11 mouse cellular contexts compared by ENCODE assay signal in genomic region chr4:41679291-41679690, GRCm38 (mm10). TPM values are rescaled to one million over a fixed set of nuclear protein-coding genes. Genes with fewer than 3 reads are reported as not detected.
DNase-seq lines count a peak whose midpoint lies in the region; ATAC-seq and TF ChIP-seq lines count a peak whose summit lies in the region.
"Had no signal": no experiment of that assay in that cellular context is flagged by ENCODE, and none has a peak within 500 bp of the region (broad histone marks: within the 10 kb centered on the region; RNA-seq: fewer than 3 reads in every experiment).

No protein-coding gene starts in this region.

- TF ChIP-seq CTCF in lung, adult 2 months (IDR thresholded peaks at IDR 0.05; ENCODE audit: insufficient read depth, low read length): no peak

- H3K4me2 ChIP-seq in heart, embryonic 12.5 days: no peak overlapping the region
- H3K4me2 ChIP-seq in lung, embryonic 15.5 days: no peak overlapping the region
- H3K4me2 ChIP-seq in forebrain, embryonic 15.5 days (replicated peaks): no peak overlapping the region
- H3K4me2 ChIP-seq in neural tube, embryonic 15.5 days: no peak overlapping the region
- H3K4me2 ChIP-seq: heart, embryonic 15.5 days had no signal

- TF ChIP-seq POLR2A in lung, adult 2 months (IDR thresholded peaks at IDR 0.05; ENCODE audit: borderline replicate concordance, extremely low read depth, low read depth, low read length): no peak

- peak; percentile 46 for ATAC-seq in heart, embryonic 12.5 days (ENCODE audit: insufficient number of reproducible peaks, low FRiP score)
- 0 out of 2 replicates have a peak, but pooled peaks have one; percentile 32 for ATAC-seq in lung, embryonic 15.5 days (ENCODE audit: borderline replicate concordance, extremely low read depth, low FRiP score, low TSS enrichment)
- no peak for ATAC-seq in forebrain, embryonic 15.5 days (replicated peaks)
- no peak for ATAC-seq in neural tube, embryonic 15.5 days (ENCODE audit: low FRiP score)
- ATAC-seq in erythroblast, adult 5-6 weeks (replicated peaks; ENCODE audit: low FRiP score, poor library complexity, severe bottlenecking): no peak

- DNase-seq in heart, adult 8-10 months (ENCODE audit: low spot score): no peak
- DNase-seq in lung, adult 2 months: no peak
- DNase-seq: right cerebral cortex, postnatal 25 days had no signal

- H3K9ac ChIP-seq in heart, embryonic 12.5 days: peak overlapping the region; percentile 52; the same call in 1 of the 2 replicates
- no peak overlapping the region for H3K9ac ChIP-seq in lung, embryonic 15.5 days
- H3K9ac ChIP-seq in forebrain, embryonic 15.5 days (replicated peaks): no peak overlapping the region
- no peak overlapping the region for H3K9ac ChIP-seq in neural tube, embryonic 15.5 days (replicated peaks)
- H3K9ac ChIP-seq: heart, embryonic 15.5 days; liver, embryonic 14.5 days had no signal

- H3K4me1 ChIP-seq in heart, embryonic 12.5 days (replicated peaks): peaks cover 67% of the 10 kb centered on the region
- H3K4me1 ChIP-seq in lung, embryonic 15.5 days: peaks cover 53% of the 10 kb centered on the region
- H3K4me1 ChIP-seq in lung, adult 2 months (ENCODE audit: control insufficient read depth, insufficient read depth, low read length): no peaks in the 10 kb centered on the region
- peaks cover 82% of the 10 kb centered on the region for H3K4me1 ChIP-seq in forebrain, embryonic 15.5 days
- peaks cover 73% of the 10 kb centered on the region for H3K4me1 ChIP-seq in neural tube, embryonic 15.5 days

- no peaks in the 10 kb centered on the region for H3K36me3 ChIP-seq in heart, embryonic 12.5 days
- H3K36me3 ChIP-seq in lung, embryonic 15.5 days: no peaks in the 10 kb centered on the region
- no peaks in the 10 kb centered on the region for H3K36me3 ChIP-seq in forebrain, embryonic 15.5 days
- H3K36me3 ChIP-seq in neural tube, embryonic 15.5 days: no peaks in the 10 kb centered on the region
- H3K36me3 ChIP-seq: heart, embryonic 15.5 days had no signal

- no peak overlapping the region for H3K4me3 ChIP-seq in heart, embryonic 12.5 days
- no peak overlapping the region for H3K4me3 ChIP-seq in lung, embryonic 15.5 days
- no peak overlapping the region for H3K4me3 ChIP-seq in lung, adult 2 months (replicated peaks; ENCODE audit: extremely low read depth, low read depth, low read length)
- no peak overlapping the region for H3K4me3 ChIP-seq in forebrain, embryonic 15.5 days
- no peak overlapping the region for H3K4me3 ChIP-seq in neural tube, embryonic 15.5 days (replicated peaks)
- H3K4me3 ChIP-seq: heart, embryonic 15.5 days had no signal

- peaks cover 29% of the 10 kb centered on the region for H3K27me3 ChIP-seq in heart, embryonic 12.5 days (replicated peaks)
- 0 out of 2 replicates have a peak, but pooled peaks cover 5% of the 10 kb centered on the region for H3K27me3 ChIP-seq in lung, embryonic 15.5 days
- no peaks in the 10 kb centered on the region for H3K27me3 ChIP-seq in forebrain, embryonic 15.5 days
- H3K27me3 ChIP-seq in neural tube, embryonic 15.5 days (replicated peaks): no peaks in the 10 kb centered on the region

- no peak overlapping the region; the same call in 1 of the 2 replicates for H3K27ac ChIP-seq in heart, embryonic 12.5 days (ENCODE audit: poor library complexity, severe bottlenecking)
- no peak overlapping the region for H3K27ac ChIP-seq in lung, embryonic 15.5 days
- 0 out of 2 replicates have a peak overlapping the region, but pooled peaks have one; percentile 8 for H3K27ac ChIP-seq in forebrain, embryonic 15.5 days (replicated peaks)
- peak overlapping the region; percentile 54 for H3K27ac ChIP-seq in neural tube, embryonic 15.5 days (replicated peaks)
- H3K27ac ChIP-seq: heart, embryonic 15.5 days; liver, embryonic 14.5 days had no signal

- no peaks in the 10 kb centered on the region for H3K9me3 ChIP-seq in heart, embryonic 12.5 days (replicated peaks)
- no peaks in the 10 kb centered on the region for H3K9me3 ChIP-seq in lung, embryonic 15.5 days
- H3K9me3 ChIP-seq in forebrain, embryonic 15.5 days: no peaks in the 10 kb centered on the region
- no peaks in the 10 kb centered on the region for H3K9me3 ChIP-seq in neural tube, embryonic 15.5 days (replicated peaks)
- H3K9me3 ChIP-seq: heart, embryonic 15.5 days had no signal

- WGBS in heart, embryonic 12.5 days: no CpG with 5 or more reads among the region's 2 CpGs
- 50% methylated on average over 1 of the region's 2 CpGs for WGBS in lung, embryonic 15.5 days
- WGBS in lung, adult 2 months: 44% methylated on average over 2 of the region's 2 CpGs
- WGBS in forebrain, embryonic 15.5 days: 17% methylated on average over 2 of the region's 2 CpGs
- no CpG with 5 or more reads among the region's 2 CpGs for WGBS in neural tube, embryonic 15.5 days

RNA-seq across cellular contexts. Expression of gene Cntfr, which starts 17.6 kb away (rescaled TPM):
- 3.7 TPM in 2 replicates for polyA plus RNA-seq in heart, embryonic 12.5 days (2016; fragmentation: Nextera tagmentation; extraction: Ambion mirVana)
- 1 to 10 TPM; 2.2 to 5.3 (median 4.9) TPM for total RNA-seq in heart, adult 8-10 months (2022)
- 7.8 TPM in 2 replicates for polyA plus RNA-seq in lung, embryonic 15.5 days (2015; fragmentation: Nextera tagmentation; extraction: Ambion mirVana)
- polyA plus RNA-seq in lung, adult 2 months (2012; rRNA removed): 10.5 and 14.0 TPM in 2 replicates
- 15.8 and 16.6 TPM in 2 replicates for polyA plus RNA-seq in forebrain, embryonic 15.5 days (2015; fragmentation: Nextera tagmentation; extraction: Ambion mirVana)
- 23.1 and 27.2 TPM in 2 replicates for polyA plus RNA-seq in neural tube, embryonic 15.5 days (2015; fragmentation: Nextera tagmentation; extraction: Ambion mirVana)
- total RNA-seq in erythroblast, adult 5-6 weeks (2015; ENCODE audit: low replicate concordance): not detected in 2 replicates
- not detected in 2 replicates for total RNA-seq in erythroblast, adult 5-6 weeks (2017; ENCODE audit: low replicate concordance)
- total RNA-seq: common myeloid progenitor, adult 5-6 weeks had no signal

RNA-seq across cellular contexts. Expression of gene Il11ra1, which starts 20.5 kb away (rescaled TPM):
- 148 and 159 TPM in 2 replicates for polyA plus RNA-seq in heart, embryonic 12.5 days (2016; fragmentation: Nextera tagmentation; extraction: Ambion mirVana)
- 100 to 1,000 TPM in 3 of 4 experiments, 10 to 100 TPM in 1; 95.9 to 110 (median 104) TPM for total RNA-seq in heart, adult 8-10 months (2022)
- polyA plus RNA-seq in lung, embryonic 15.5 days (2015; fragmentation: Nextera tagmentation; extraction: Ambion mirVana): 131 and 136 TPM in 2 replicates
- 107 and 109 TPM in 2 replicates for polyA plus RNA-seq in lung, adult 2 months (2012; rRNA removed)
- polyA plus RNA-seq in forebrain, embryonic 15.5 days (2015; fragmentation: Nextera tagmentation; extraction: Ambion mirVana): 23.8 and 26.4 TPM in 2 replicates
- polyA plus RNA-seq in neural tube, embryonic 15.5 days (2015; fragmentation: Nextera tagmentation; extraction: Ambion mirVana): 52.6 and 56.6 TPM in 2 replicates
- 4.6 and 7.5 TPM in 2 replicates for total RNA-seq in erythroblast, adult 5-6 weeks (2015; ENCODE audit: low replicate concordance)
- 8.2 and 18.1 TPM in 2 replicates for total RNA-seq in erythroblast, adult 5-6 weeks (2017; ENCODE audit: low replicate concordance)

RNA-seq across cellular contexts. Expression of gene Rpp25l, which starts 34.0 kb away (rescaled TPM):
- 39.7 and 40.9 TPM in 2 replicates for polyA plus RNA-seq in heart, embryonic 12.5 days (2016; fragmentation: Nextera tagmentation; extraction: Ambion mirVana)
- total RNA-seq in heart, adult 8-10 months (2022): 10 to 100 TPM; 29.7 to 35.8 (median 33.3) TPM
- polyA plus RNA-seq in lung, embryonic 15.5 days (2015; fragmentation: Nextera tagmentation; extraction: Ambion mirVana): 80.4 and 89.8 TPM in 2 replicates
- polyA plus RNA-seq in lung, adult 2 months (2012; rRNA removed): 42.8 and 44.3 TPM in 2 replicates
- 58.0 and 70.0 TPM in 2 replicates for polyA plus RNA-seq in forebrain, embryonic 15.5 days (2015; fragmentation: Nextera tagmentation; extraction: Ambion mirVana)
- polyA plus RNA-seq in neural tube, embryonic 15.5 days (2015; fragmentation: Nextera tagmentation; extraction: Ambion mirVana): 59.3 and 61.1 TPM in 2 replicates
- total RNA-seq in erythroblast, adult 5-6 weeks (2015; ENCODE audit: low replicate concordance): 6.3 and 9.6 TPM in 2 replicates
- total RNA-seq in erythroblast, adult 5-6 weeks (2017; ENCODE audit: low replicate concordance): 2.5 and 4.7 TPM in 2 replicates

RNA-seq across cellular contexts. Expression of gene Enho, which starts 39.2 kb away (rescaled TPM):
- 4.4 and 4.9 TPM in 2 replicates for polyA plus RNA-seq in heart, embryonic 12.5 days (2016; fragmentation: Nextera tagmentation; extraction: Ambion mirVana)
- 10 to 100 TPM in 2 of 4 experiments, 1 to 10 TPM in 2; 8.9 to 13.9 (median 11.1) TPM for total RNA-seq in heart, adult 8-10 months (2022)
- 8.1 and 9.7 TPM in 2 replicates for polyA plus RNA-seq in lung, embryonic 15.5 days (2015; fragmentation: Nextera tagmentation; extraction: Ambion mirVana)
- polyA plus RNA-seq in lung, adult 2 months (2012; rRNA removed): 36.4 and 48.9 TPM in 2 replicates
- 58.3 and 66.4 TPM in 2 replicates for polyA plus RNA-seq in forebrain, embryonic 15.5 days (2015; fragmentation: Nextera tagmentation; extraction: Ambion mirVana)
- 89.8 and 111 TPM in 2 replicates for polyA plus RNA-seq in neural tube, embryonic 15.5 days (2015; fragmentation: Nextera tagmentation; extraction: Ambion mirVana)
- total RNA-seq in erythroblast, adult 5-6 weeks (2015; ENCODE audit: low replicate concordance): not detected in 2 replicates
- not detected in 2 replicates for total RNA-seq in erythroblast, adult 5-6 weeks (2017; ENCODE audit: low replicate concordance)
- total RNA-seq: common myeloid progenitor, adult 5-6 weeks had no signal

RNA-seq across cellular contexts. Expression of gene Dctn3, which starts 43.7 kb away (rescaled TPM):
- 113 and 118 TPM in 2 replicates for polyA plus RNA-seq in heart, embryonic 12.5 days (2016; fragmentation: Nextera tagmentation; extraction: Ambion mirVana)
- 10 to 100 TPM; 69.4 to 71.8 (median 70.7) TPM for total RNA-seq in heart, adult 8-10 months (2022)
- polyA plus RNA-seq in lung, embryonic 15.5 days (2015; fragmentation: Nextera tagmentation; extraction: Ambion mirVana): 133 and 136 TPM in 2 replicates
- 44.3 and 45.0 TPM in 2 replicates for polyA plus RNA-seq in lung, adult 2 months (2012; rRNA removed)
- 304 and 307 TPM in 2 replicates for polyA plus RNA-seq in forebrain, embryonic 15.5 days (2015; fragmentation: Nextera tagmentation; extraction: Ambion mirVana)
- 271 and 320 TPM in 2 replicates for polyA plus RNA-seq in neural tube, embryonic 15.5 days (2015; fragmentation: Nextera tagmentation; extraction: Ambion mirVana)
- total RNA-seq in erythroblast, adult 5-6 weeks (2015; ENCODE audit: low replicate concordance): 22.8 and 26.7 TPM in 2 replicates
- 30.0 and 37.1 TPM in 2 replicates for total RNA-seq in erythroblast, adult 5-6 weeks (2017; ENCODE audit: low replicate concordance)

Comparison
In these comparisons a context has a peak if more than half of its experiments do, and no peak if none do; other contexts are left out.
1. ATAC-seq: peak in heart, embryonic 12.5 days (single experiment) and lung, embryonic 15.5 days (single experiment); none in forebrain, embryonic 15.5 days (single experiment), neural tube, embryonic 15.5 days (single experiment) and erythroblast, adult 5-6 weeks (single experiment).
2. H3K27ac ChIP-seq: peak in forebrain, embryonic 15.5 days (single experiment) and neural tube, embryonic 15.5 days (single experiment); none in heart, embryonic 12.5 days (single experiment) and lung, embryonic 15.5 days (single experiment).